Mouse (Mus musculus): ENCODE measurements around the gene Stxbp1.

DNA sequence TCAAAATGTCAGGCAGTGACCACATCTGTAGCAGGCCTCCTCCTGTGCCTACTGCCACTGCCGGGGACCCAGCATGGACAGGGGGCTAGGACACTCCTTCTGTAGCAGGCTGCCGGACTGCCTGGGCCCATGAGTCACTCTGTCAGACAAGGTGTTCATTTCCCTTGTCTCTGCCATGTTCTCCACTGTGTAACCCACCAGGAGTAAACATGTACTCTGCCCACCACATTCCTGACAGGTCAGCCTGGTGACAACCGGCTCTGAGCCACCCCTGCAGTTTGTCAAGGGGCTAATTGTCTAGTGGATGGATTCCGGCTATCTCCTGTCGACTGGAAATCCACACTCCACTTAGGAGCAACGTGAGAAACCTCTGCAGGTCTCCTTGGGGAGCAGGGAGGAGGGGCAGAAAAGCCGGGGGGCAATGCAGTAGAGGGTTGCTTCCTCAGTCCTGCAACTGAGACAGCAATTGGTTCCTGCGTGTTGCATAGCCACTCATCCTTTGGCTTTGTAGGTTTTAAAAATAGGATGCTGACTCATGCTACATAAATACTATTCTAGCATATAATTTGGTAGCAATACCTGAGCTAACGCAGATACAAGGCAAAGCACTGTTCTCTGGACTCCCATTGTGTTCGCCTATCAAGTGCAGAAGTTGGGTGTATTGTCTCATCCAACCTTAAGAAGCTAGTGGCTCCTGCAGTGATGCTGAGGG lies 48.6 kb downstream of the Stxbp1 start:
- TF ChIP-seq CTCF (IDR thresholded peaks at IDR 0.05; ENCODE audit: insufficient read depth, low read depth, low read length): no peak
- no peak for TF ChIP-seq POLR2A (IDR thresholded peaks at IDR 0.05; ENCODE audit: insufficient read depth, low read depth, low read length)
